Mouse (Mus musculus) C2C12 (cell line): ENCODE measurements around the gene Avp. TPM values are rescaled to one million over a fixed set of nuclear protein-coding genes. Genes with fewer than 3 reads are reported as not detected.

Experiments
- H3K27me3 ChIP-seq: one replicate; pipeline ENCODE4 v1.6.1; 2011; ENCODE audit not compliant: control insufficient read depth, insufficient read depth, insufficient read length
- H3K36me3 ChIP-seq: one replicate; pipeline ENCODE4 v1.6.1; 2011; ENCODE audit not compliant: control insufficient read depth, insufficient read depth
- H3K4me3 ChIP-seq: one replicate; pipeline ENCODE4 v1.5.1; 2011; ENCODE audit warnings: mild to moderate bottlenecking, control low read depth; ENCODE audit not compliant: poor library complexity, insufficient read depth, severe bottlenecking
- H3K79me2 ChIP-seq: one replicate; pipeline ENCODE4 v1.6.1; 2011; ENCODE audit not compliant: control insufficient read depth, insufficient read depth
- H3K79me3 ChIP-seq: one replicate; pipeline ENCODE4 v1.6.1; 2011; ENCODE audit warnings: low read depth, control low read depth
- H3ac ChIP-seq: one replicate; pipeline ENCODE3; 2011; ENCODE audit warnings: low read depth; ENCODE audit not compliant: control insufficient read depth, insufficient read length
- CEBPB ChIP-seq: IDR thresholded peaks from one replicate; pipeline ENCODE4 v1.6.1; 2011; ENCODE audit warnings: low read depth, mild to moderate bottlenecking, control low read depth, moderate library complexity
- CTCF ChIP-seq: IDR thresholded peaks from one replicate; pipeline ENCODE4 v1.5.1; 2011; ENCODE audit not compliant: control insufficient read depth, insufficient read depth, insufficient read length
- FOSL1 ChIP-seq: IDR thresholded peaks from one replicate; pipeline ENCODE4 v1.8.0; 2011; ENCODE audit warnings: mild to moderate bottlenecking, low read length; ENCODE audit not compliant: poor library complexity, insufficient read depth, severe bottlenecking
- MAX ChIP-seq: IDR thresholded peaks from one replicate; pipeline ENCODE4 v1.6.1; 2011; ENCODE audit warnings: mild to moderate bottlenecking, control low read depth
- MYOD1 ChIP-seq: IDR thresholded peaks from one replicate; pipeline ENCODE4 v1.6.1; 2011; ENCODE audit warnings: low read depth; ENCODE audit not compliant: control insufficient read depth, insufficient read length
- MYOG ChIP-seq: IDR thresholded peaks from one replicate; pipeline ENCODE4 v1.6.1; 2011; ENCODE audit not compliant: control insufficient read depth, insufficient read length; ENCODE audit errors: extremely low read depth
- USF1 ChIP-seq: IDR thresholded peaks from one replicate; pipeline ENCODE4 v1.6.1; 2011; ENCODE audit warnings: low read depth, mild to moderate bottlenecking, control low read depth, moderate library complexity
- long read RNA-seq, 2 experiments: library from polyadenylated mRNA; unstranded; transcript quantifications; one replicate each; pipeline ENCODE4 v2.0.0; 2019 to 2020
- polyA plus RNA-seq: library from polyadenylated mRNA; unstranded; fragments of >200 nt; fragmentation: generic; extraction: Trizol; gene quantifications from one replicate; pipeline ENCODE4 v1.2.1, GENCODE M21; 2012; ENCODE audit warnings: missing spikeins

Avp gene
- not detected for polyA plus RNA-seq
- long read RNA-seq, experiment 1: 0 reads
- long read RNA-seq, experiment 2: 0 reads

- Histone ChIP-seq H3K79me3 (no peaks in the 10 kb centered on the region), H3ac (no peak within 1 kb of the TSS), H3K27me3 (peaks cover 19% of the 10 kb centered on the region), H3K79me2 (no peaks in the 10 kb centered on the region), H3K4me3 (no peak within 1 kb of the TSS), H3K36me3 (no peaks in the 10 kb centered on the region)
- TF ChIP-seq MYOD1: no peak
- TF ChIP-seq CTCF: no peak
- TF ChIP-seq FOSL1: no peak
- TF ChIP-seq USF1: no peak
- TF ChIP-seq MAX: no peak
- TF ChIP-seq CEBPB: no peak
- no peak for TF ChIP-seq MYOG
These were observed at the start of gene Avp for GRCm38 (mm10) chr2:130582552-130582951. Gene Avp (minus strand): TSS chr2:130582554.

- Histone ChIP-seq H3K4me3 (peak within 1 kb of the TSS; percentile 99), H3ac (peak within 1 kb of the TSS; percentile 98), H3K79me2 (peaks cover 54% of the 10 kb centered on the region), H3K79me3 (peaks cover 44% of the 10 kb centered on the region), H3K27me3 (no peaks in the 10 kb centered on the region), H3K36me3 (peaks cover 27% of the 10 kb centered on the region)
- TF ChIP-seq MAX: peak; percentile 8
- TF ChIP-seq MYOD1: no peak
- no peak for TF ChIP-seq FOSL1
- TF ChIP-seq USF1: no peak
These were observed 47.5 kb upstream of the Avp start, which contains the start of the genes Fastkd5 and Ubox5 for GRCm38 (mm10) chr2:130629839-130630203. Gene Fastkd5 (minus strand): TSS chr2:130630027. Gene Ubox5 (minus strand): TSS chr2:130630038.

GRCm38 (mm10) chr2:130629080-130629838 is 46.9 kb upstream of the Avp start:
- peaks cover 60% of the 10 kb centered on the region for H3K79me2 ChIP-seq
- H3K36me3 ChIP-seq: peaks cover 30% of the 10 kb centered on the region
- H3ac ChIP-seq: peak overlapping the region; percentile 98
- peak overlapping the region; percentile 99 for H3K4me3 ChIP-seq
- H3K79me3 ChIP-seq: peaks cover 48% of the 10 kb centered on the region
- no peak for TF ChIP-seq CTCF
- TF ChIP-seq CEBPB: peak; percentile 26
- TF ChIP-seq MYOG: no peak
- TF ChIP-seq MYOD1: no peak
- TF ChIP-seq MAX: peak; percentile 5
- no peak for TF ChIP-seq FOSL1
- no peak for TF ChIP-seq USF1
- H3K27me3 ChIP-seq: no peaks in the 10 kb centered on the region

- Histone ChIP-seq H3K79me3 (peaks cover 56% of the 10 kb centered on the region), H3K36me3 (peaks cover 33% of the 10 kb centered on the region), H3K27me3 (no peaks in the 10 kb centered on the region), H3K79me2 (peaks cover 68% of the 10 kb centered on the region), H3ac (no peak overlapping the region), H3K4me3 (peak overlapping the region; percentile 99)
- TF ChIP-seq CEBPB: no peak
- TF ChIP-seq MYOG: no peak
- TF ChIP-seq MAX: no peak
- TF ChIP-seq MYOD1: no peak
- TF ChIP-seq USF1: no peak
- no peak for TF ChIP-seq FOSL1
- no peak for TF ChIP-seq CTCF
These were observed 46.1 kb upstream of the Avp start for GRCm38 (mm10) chr2:130628424-130628823.

GRCm38 (mm10) chr2:130618972-130619371 is 36.6 kb upstream of the Avp start:
- peaks cover 58% of the 10 kb centered on the region for H3K36me3 ChIP-seq
- peaks cover 50% of the 10 kb centered on the region for H3K79me2 ChIP-seq
- no peak overlapping the region for H3ac ChIP-seq
- peaks cover 25% of the 10 kb centered on the region for H3K79me3 ChIP-seq
- no peaks in the 10 kb centered on the region for H3K27me3 ChIP-seq
- TF ChIP-seq FOSL1 (no peak), MYOD1 (no peak), MYOG (no peak), MAX (no peak), USF1 (no peak), CTCF (no peak), CEBPB (no peak)
- H3K4me3 ChIP-seq: no peak overlapping the region
